Mouse (Mus musculus): ENCODE measurements around the gene Stt3b. TPM values are rescaled to one million over a fixed set of nuclear protein-coding genes. Genes with fewer than 3 reads are reported as not detected.

The Stt3b gene
- polyA plus RNA-seq, 3 experiments from 2014 or later: 16.6 to 25.0 (median 22.4) TPM

GRCm38 (mm10) chr9:115209737-115210136 is 100.5 kb downstream of the Stt3b start:
- no peak for ATAC-seq

- no peak for ATAC-seq
These were observed 104.0 kb downstream of the Stt3b start for GRCm38 (mm10) chr9:115206219-115206618.

- ATAC-seq: no peak
These were observed 104.7 kb downstream of the Stt3b start for GRCm38 (mm10) chr9:115205491-115205890.

GRCm38 (mm10) chr9:115203136-115203535 is 107.1 kb downstream of the Stt3b start:
- ATAC-seq: no peak

- ATAC-seq: no peak
These were observed 109.0 kb downstream of the Stt3b start for GRCm38 (mm10) chr9:115201264-115201663.

GRCm38 (mm10) chr9:115200166-115200862 is 109.9 kb downstream of the Stt3b start:
- no peak for ATAC-seq

GRCm38 (mm10) chr9:115197082-115197481 is 113.1 kb downstream of the Stt3b start:
- no peak for ATAC-seq

- no peak for ATAC-seq
These were observed 117.3 kb downstream of the Stt3b start for GRCm38 (mm10) chr9:115192890-115193289.
